Mouse (Mus musculus) liver, embryonic 14.5 days (tissue): ENCODE measurements at regions not wholly inside any gene's neighbourhood (a gene's known extent, or its start where the extent isn't known, plus 50 kb on each side); places are given as distances from the start of the nearest gene placed in this dataset.

Experiments
- CTCF ChIP-seq: IDR thresholded peaks from 2 replicates; pipeline ENCODE4 v1.5.1; 2016; ENCODE audit warnings: antibody characterized with exemption, low read depth, control low read depth
- EP300 ChIP-seq: IDR thresholded peaks from 2 replicates; pipeline ENCODE4 v1.6.1; 2016; ENCODE audit warnings: antibody characterized with exemption, low read depth

- no peak for TF ChIP-seq CTCF
- no peak for TF ChIP-seq EP300
Observed at GRCm38 (mm10) chr1:177378112-177378511, 64.0 kb upstream of the Zbtb18 start.
